Mouse (Mus musculus): Measurements from ENCODE around the gene Mettl9. TPM values are rescaled to one million over a fixed set of nuclear protein-coding genes. Genes with fewer than 3 reads are reported as not detected.

Mettl9 gene
- polyA plus RNA-seq, 1 experiment = not detected

DNA sequence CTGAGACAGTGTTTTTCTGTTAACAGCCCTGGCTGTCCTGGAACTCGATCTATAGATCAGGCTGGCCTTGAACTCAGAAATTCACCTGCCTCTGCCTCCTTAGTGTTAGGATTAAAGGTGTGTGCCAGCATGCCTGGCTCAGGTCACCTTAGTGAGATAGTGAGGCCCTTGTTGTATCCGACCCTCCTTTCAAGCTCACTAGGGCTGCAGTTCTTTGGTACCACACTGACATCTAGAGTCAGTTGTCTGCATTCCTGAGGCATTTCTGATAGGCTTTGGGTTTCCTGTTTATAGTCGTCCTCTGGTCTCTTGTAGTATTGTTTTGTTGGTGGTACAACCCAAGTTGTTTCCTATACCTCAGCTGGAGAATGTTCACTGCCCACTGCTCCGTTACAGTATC is 30.1 kb downstream of the Mettl9 start:
- H3K4me3 ChIP-seq (ENCODE audit: insufficient read depth, low read depth, low read length) = no peak overlapping the region
- H3K4me1 ChIP-seq (ENCODE audit: control insufficient read depth, insufficient read depth, low read length) = peaks cover 4% of the 10 kb centered on the region; the same call in 1 of the 2 replicates
- TF ChIP-seq CTCF (IDR thresholded peaks at IDR 0.05; ENCODE audit: insufficient read depth, low read depth, low read length) = no peak
- TF ChIP-seq POLR2A (IDR thresholded peaks at IDR 0.05; ENCODE audit: insufficient read depth, low read depth, low read length) = no peak
- H3K27ac ChIP-seq (ENCODE audit: insufficient read depth, low read depth, low read length) = no peak overlapping the region
- 56% methylated on average over 4 of the region's 4 CpGs for WGBS

DNA sequence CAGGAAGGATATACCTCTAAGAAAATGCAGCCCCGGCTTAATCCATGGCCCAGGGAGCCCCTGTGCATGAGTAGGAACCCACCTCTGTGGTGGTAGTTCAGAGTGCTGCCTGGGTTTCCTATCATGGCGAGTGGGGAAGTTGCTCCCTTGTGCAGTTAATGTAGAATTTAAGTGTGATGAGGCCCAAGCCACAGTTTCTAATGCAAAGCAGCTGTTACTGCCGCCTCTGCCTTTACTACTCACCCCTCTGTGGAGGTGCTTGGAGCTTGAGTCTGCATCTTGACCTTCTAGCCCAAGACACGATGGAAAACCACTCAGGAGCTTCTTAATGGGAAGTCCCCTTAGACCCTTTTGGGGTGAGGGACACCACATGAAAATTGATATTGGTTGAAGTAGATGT is 37.0 kb downstream of the Mettl9 start:
- H3K4me3 ChIP-seq (ENCODE audit: insufficient read depth, low read depth, low read length) = no peak overlapping the region
- H3K27ac ChIP-seq (ENCODE audit: insufficient read depth, low read depth, low read length) = no peak overlapping the region
- TF ChIP-seq POLR2A (IDR thresholded peaks at IDR 0.05; ENCODE audit: insufficient read depth, low read depth, low read length) (no peak), CTCF (IDR thresholded peaks at IDR 0.05; ENCODE audit: insufficient read depth, low read depth, low read length) (no peak)
- 84% methylated on average over 4 of the region's 4 CpGs for WGBS
- H3K4me1 ChIP-seq (ENCODE audit: control insufficient read depth, insufficient read depth, low read length) = peaks cover 10% of the 10 kb centered on the region

DNA sequence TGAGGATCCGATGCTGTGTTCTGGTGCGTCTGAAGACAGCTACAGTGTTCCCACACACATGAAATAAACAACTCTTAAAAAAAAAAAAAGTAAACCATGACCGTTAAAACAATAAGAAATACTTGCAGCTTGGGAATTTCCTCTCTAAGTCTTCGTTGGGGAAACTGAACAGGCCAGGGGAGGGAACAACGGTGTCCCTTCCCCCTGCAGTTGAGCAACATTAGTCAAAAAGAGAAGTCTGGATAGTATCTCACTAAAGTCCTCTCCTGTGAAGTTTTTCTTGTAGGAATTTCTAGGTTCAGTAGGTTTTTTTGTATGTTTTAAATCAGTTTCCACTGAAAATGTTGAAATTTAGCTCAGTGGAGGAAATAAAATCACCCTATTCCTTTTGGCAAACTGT is 38.3 kb downstream of the Mettl9 start:
- TF ChIP-seq POLR2A (IDR thresholded peaks at IDR 0.05; ENCODE audit: insufficient read depth, low read depth, low read length) = no peak
- no peak for TF ChIP-seq CTCF (IDR thresholded peaks at IDR 0.05; ENCODE audit: insufficient read depth, low read depth, low read length)
- no peak overlapping the region for H3K4me3 ChIP-seq (ENCODE audit: insufficient read depth, low read depth, low read length)
- H3K4me1 ChIP-seq (ENCODE audit: control insufficient read depth, insufficient read depth, low read length) = peaks cover 10% of the 10 kb centered on the region
- WGBS = 76% methylated on average over 5 of the region's 5 CpGs
- H3K27ac ChIP-seq (ENCODE audit: insufficient read depth, low read depth, low read length) = no peak overlapping the region

DNA sequence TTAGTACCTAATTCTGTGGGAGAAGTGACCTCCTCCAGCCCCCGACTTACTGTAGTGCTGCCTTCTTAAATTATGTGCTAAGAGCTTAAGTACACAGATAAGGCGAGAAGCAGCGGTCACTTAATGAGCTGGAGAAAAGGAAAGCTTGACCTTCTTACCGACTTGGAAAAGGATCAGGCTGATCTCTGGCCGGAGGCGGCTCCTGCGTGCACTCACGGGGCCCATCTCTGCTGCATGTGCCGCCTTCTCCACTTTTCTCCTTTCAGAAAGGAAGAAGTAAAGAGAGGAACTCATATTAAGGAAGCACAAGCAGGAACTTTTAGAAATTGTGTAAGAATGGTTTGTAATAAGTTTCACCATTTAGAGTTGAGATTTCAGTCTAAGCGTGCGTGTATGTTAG is 40.0 kb downstream of the Mettl9 start, which contains the start of gene Igsf6:
Gene Igsf6, minus strand, starts transcription at position 292 of the 400 bp plus-strand sequence.
- peaks cover 13% of the 10 kb centered on the region for H3K4me1 ChIP-seq (ENCODE audit: control insufficient read depth, insufficient read depth, low read length)
- H3K27ac ChIP-seq (ENCODE audit: insufficient read depth, low read depth, low read length) = peak within 1 kb of the TSS; percentile 31; the same call in 1 of the 2 replicates
- TF ChIP-seq CTCF (IDR thresholded peaks at IDR 0.05; ENCODE audit: insufficient read depth, low read depth, low read length) (no peak), POLR2A (IDR thresholded peaks at IDR 0.05; ENCODE audit: insufficient read depth, low read depth, low read length) (no peak)
- no peak within 1 kb of the TSS for H3K4me3 ChIP-seq (ENCODE audit: insufficient read depth, low read depth, low read length)
- WGBS = 75% methylated on average over 11 of the region's 11 CpGs

DNA sequence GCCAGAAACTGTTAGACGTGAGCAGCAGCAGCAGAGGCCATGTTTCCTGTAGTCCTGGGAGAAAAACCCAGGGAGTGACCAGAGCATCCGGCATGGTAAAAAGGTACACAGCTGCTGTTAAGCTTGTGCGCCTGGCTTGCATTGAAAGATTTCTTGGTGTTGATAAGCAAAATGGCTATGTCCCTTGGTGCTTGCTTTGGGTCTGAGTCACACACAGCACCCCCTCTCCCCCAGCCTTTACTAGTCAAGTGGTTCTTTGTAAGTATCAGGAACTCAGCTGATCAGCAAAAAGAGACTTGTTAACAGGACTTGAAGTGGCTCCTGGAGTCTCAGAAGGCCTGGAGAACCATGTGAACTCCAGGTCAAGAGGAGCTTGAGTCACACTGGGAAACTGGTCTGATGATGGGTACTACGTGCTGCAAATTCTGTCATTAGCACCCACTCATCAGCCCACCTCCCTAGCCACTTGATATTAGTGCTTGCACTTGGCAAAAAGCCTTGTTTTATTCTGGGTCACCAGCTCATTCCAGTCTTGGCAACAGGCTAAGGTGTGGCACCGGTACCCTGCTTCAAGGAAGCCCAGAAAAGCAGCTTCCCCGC is 40.7 kb downstream of the Mettl9 start:
- H3K4me1 ChIP-seq (ENCODE audit: control insufficient read depth, insufficient read depth, low read length) = peaks cover 13% of the 10 kb centered on the region

DNA sequence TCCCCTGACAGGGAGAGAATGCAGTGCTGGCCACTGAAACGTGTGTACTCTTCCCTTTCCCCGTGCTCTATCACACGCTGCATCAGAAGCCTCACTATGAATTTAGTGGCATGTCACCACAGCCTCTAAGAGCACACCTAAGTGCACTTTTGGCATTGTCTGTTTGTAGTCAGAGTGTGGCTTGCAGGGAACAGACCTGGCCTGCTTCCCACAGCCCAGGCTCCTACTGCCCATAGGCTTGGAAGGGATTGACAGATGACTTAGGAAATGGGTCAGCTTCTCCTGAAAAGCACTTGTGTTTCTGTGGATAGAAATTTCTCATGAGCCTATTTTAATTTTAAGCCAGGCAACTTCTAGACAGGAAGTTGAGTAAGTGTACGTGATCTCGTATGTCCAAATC is 41.2 kb downstream of the Mettl9 start:
- H3K27ac ChIP-seq (ENCODE audit: insufficient read depth, low read depth, low read length) = no peak overlapping the region
- H3K4me3 ChIP-seq (ENCODE audit: insufficient read depth, low read depth, low read length) = no peak overlapping the region
- 73% methylated on average over 5 of the region's 5 CpGs for WGBS
- no peak for TF ChIP-seq CTCF (IDR thresholded peaks at IDR 0.05; ENCODE audit: insufficient read depth, low read depth, low read length)
- no peak for TF ChIP-seq POLR2A (IDR thresholded peaks at IDR 0.05; ENCODE audit: insufficient read depth, low read depth, low read length)
- peaks cover 13% of the 10 kb centered on the region for H3K4me1 ChIP-seq (ENCODE audit: control insufficient read depth, insufficient read depth, low read length)

More for the DNA sequence above, 40.7 kb downstream of the Mettl9 start:
- Histone ChIP-seq H3K27ac (ENCODE audit: insufficient read depth, low read depth, low read length) (peak overlapping the region; percentile 31; the same call in 1 of the 2 replicates), H3K4me3 (ENCODE audit: insufficient read depth, low read depth, low read length) (no peak overlapping the region)
- 54% methylated on average over 6 of the region's 6 CpGs for WGBS
- TF ChIP-seq CTCF (IDR thresholded peaks at IDR 0.05; ENCODE audit: insufficient read depth, low read depth, low read length) (no peak), POLR2A (IDR thresholded peaks at IDR 0.05; ENCODE audit: insufficient read depth, low read depth, low read length) (no peak)

DNA sequence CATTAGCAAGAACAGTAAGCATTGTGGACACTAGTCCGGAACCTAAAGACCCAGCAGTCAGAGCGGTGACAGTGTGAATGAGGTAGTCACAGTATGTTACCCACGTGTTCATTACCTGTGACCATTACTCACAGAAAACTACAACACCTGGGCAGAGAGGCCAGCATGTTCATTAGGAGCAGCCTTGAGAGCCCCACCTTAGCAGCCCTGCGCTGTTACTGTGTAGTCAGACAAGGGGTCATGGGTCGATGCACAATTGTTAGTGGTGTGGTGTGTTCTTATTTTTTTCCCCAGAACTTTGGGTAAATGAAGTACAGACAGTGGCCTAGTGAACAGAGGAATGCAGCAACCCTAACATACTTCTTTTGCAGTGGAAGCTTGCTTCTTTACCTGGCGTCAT is 43.1 kb downstream of the Mettl9 start:
- Histone ChIP-seq H3K27ac (ENCODE audit: insufficient read depth, low read depth, low read length) (no peak overlapping the region), H3K4me1 (ENCODE audit: control insufficient read depth, insufficient read depth, low read length) (peaks cover 13% of the 10 kb centered on the region), H3K4me3 (ENCODE audit: insufficient read depth, low read depth, low read length) (no peak overlapping the region)
- TF ChIP-seq CTCF (IDR thresholded peaks at IDR 0.05; ENCODE audit: insufficient read depth, low read depth, low read length) = no peak
- TF ChIP-seq POLR2A (IDR thresholded peaks at IDR 0.05; ENCODE audit: insufficient read depth, low read depth, low read length) = no peak
- 89% methylated on average over 6 of the region's 6 CpGs for WGBS

DNA sequence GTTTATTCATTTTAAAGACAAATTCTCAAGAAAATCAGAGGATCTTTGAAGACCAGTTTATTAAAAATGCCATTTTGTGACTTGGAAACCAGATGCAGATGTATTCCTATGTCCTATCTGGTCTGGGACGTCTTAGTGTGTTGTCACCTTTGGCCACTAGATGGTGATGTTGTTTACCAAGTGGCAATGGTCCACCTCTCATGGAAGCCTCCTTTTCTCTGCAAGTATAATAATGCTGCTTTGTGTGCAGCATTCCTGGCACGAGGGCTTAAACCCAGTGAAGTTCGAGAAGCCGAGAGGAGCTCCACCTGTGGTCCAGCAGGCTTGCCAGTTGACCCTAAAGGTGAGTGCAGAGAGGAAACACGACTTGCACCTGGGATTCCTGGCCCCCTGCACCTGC is 43.6 kb downstream of the Mettl9 start:
- Histone ChIP-seq H3K4me1 (ENCODE audit: control insufficient read depth, insufficient read depth, low read length) (peaks cover 13% of the 10 kb centered on the region), H3K27ac (ENCODE audit: insufficient read depth, low read depth, low read length) (no peak overlapping the region), H3K4me3 (ENCODE audit: insufficient read depth, low read depth, low read length) (no peak overlapping the region)
- TF ChIP-seq CTCF (IDR thresholded peaks at IDR 0.05; ENCODE audit: insufficient read depth, low read depth, low read length) (no peak), POLR2A (IDR thresholded peaks at IDR 0.05; ENCODE audit: insufficient read depth, low read depth, low read length) (no peak)
- 3% methylated on average over 5 of the region's 5 CpGs for WGBS

DNA sequence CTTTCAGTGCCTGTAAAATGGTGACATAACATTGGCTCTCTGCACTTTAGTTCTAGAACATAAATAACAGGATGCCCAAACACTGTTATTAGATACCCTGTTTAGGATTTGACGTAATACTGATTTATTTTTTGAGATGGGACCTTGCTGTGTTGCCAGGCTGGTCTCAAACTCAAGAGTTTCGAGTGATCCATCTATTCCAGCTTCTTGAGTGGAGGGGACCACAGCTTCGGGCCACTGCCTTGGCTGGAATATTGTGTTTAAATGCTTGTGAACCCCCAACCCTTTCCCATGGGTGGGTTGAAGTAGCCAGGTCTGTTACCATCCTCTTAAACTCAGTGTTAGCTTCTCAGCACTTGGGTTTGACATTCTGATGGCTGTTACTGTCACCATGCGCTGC is 47.1 kb downstream of the Mettl9 start, which contains the start of gene Otoa:
Gene Otoa, plus strand, starts transcription at position 301 of the 400 bp plus-strand sequence.
- TF ChIP-seq POLR2A (IDR thresholded peaks at IDR 0.05; ENCODE audit: insufficient read depth, low read depth, low read length) (no peak), CTCF (IDR thresholded peaks at IDR 0.05; ENCODE audit: insufficient read depth, low read depth, low read length) (no peak)
- H3K27ac ChIP-seq (ENCODE audit: insufficient read depth, low read depth, low read length) = no peak within 1 kb of the TSS
- H3K4me1 ChIP-seq (ENCODE audit: control insufficient read depth, insufficient read depth, low read length) = peaks cover 3% of the 10 kb centered on the region
- no peak within 1 kb of the TSS for H3K4me3 ChIP-seq (ENCODE audit: insufficient read depth, low read depth, low read length)
- 62% methylated on average over 4 of the region's 4 CpGs for WGBS
